Mouse (Mus musculus) leukemia stem cell, adult 10-12 weeks (primary cell): ENCODE measurements around the gene Esp16. TPM values are rescaled to one million over a fixed set of nuclear protein-coding genes. Genes with fewer than 3 reads are reported as not detected.

Experiments
- polyA plus RNA-seq: library from polyadenylated mRNA; stranded (reverse); fragments of >175 nt; gene quantifications from 2 replicates; pipeline ENCODE4 v1.2.3, GENCODE M21; 2012; ENCODE audit warnings: low replicate concordance

Esp16 gene
- not detected in 2 replicates for polyA plus RNA-seq

DNA sequence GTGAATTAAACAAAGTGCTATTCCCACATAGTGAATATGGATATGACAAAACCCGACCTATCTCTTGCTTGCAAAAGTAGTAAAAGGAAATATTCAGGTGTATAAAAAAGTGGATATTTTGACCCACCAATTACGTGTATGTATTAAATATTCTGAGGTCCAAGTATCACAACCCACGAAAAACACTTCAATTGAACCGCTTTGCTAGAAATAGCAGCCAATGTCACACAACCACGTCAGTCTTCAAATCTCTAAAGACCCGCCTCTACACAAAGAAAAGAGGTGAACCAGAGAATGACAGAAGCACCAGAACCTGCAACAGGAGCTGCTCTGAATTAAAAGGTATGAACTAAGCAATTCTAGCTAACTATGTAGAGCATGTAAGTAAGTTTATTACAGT is at the start of gene Esp16:
Gene Esp16 (plus strand): TSS at position 301 of the 400 bp plus-strand sequence.

Other genes starting within 250 kb of the Esp16 start
- gene Esp18, start 129.8 kb upstream of the Esp16 start, polyA plus RNA-seq: not detected in 2 replicates
- gene Esp15, start 104.8 kb downstream of the Esp16 start, polyA plus RNA-seq: not detected in 2 replicates